Mouse (Mus musculus) layer of hippocampus, postnatal 14 days (tissue): ENCODE measurements around the gene Rab11a. TPM values are rescaled to one million over a fixed set of nuclear protein-coding genes. Genes with fewer than 3 reads are reported as not detected.
"Not testable (repeated sequence)": the region's sequence is repeated elsewhere in the genome, so short reads cannot be mapped to it uniquely, and the experiment has no call there.

Experiments
- DNase-seq, 2 experiments: peaks; one replicate each; pipeline ENCODE4 v3.0.0; 2021 to 2022; ENCODE audit warnings: low spot score in 2 of 2, mixed read lengths in 1 of 2
- total RNA-seq, 2 experiments: library from RNA; stranded (reverse); gene quantifications; 2 replicates each; pipeline ENCODE4 v1.2.3; 2021

The Rab11a gene
- total RNA-seq, 2 experiments from 2014 or later = 318 to 321 TPM

- DNase-seq = no peak
Measured at GRCm38 (mm10) chr9:64749314-64749713, 11.8 kb upstream of the Rab11a start.

GRCm38 (mm10) chr9:64747735-64748134 lies 10.2 kb upstream of the Rab11a start:
- no peak for DNase-seq

GRCm38 (mm10) chr9:64742453-64742852 lies 4.9 kb upstream of the Rab11a start:
- DNase-seq = no peak

GRCm38 (mm10) chr9:64739001-64739400 lies 1.4 kb upstream of the Rab11a start:
- DNase-seq = no peak

GRCm38 (mm10) chr9:64736639-64737405 lies 736 bp downstream of the Rab11a start:
- DNase-seq = peak; percentile 52 to 59

- no peak for DNase-seq
Measured at GRCm38 (mm10) chr9:64736076-64736638, 1.4 kb downstream of the Rab11a start.

GRCm38 (mm10) chr9:64734992-64735391 lies 2.6 kb downstream of the Rab11a start:
- DNase-seq = not testable (repeated sequence)

GRCm38 (mm10) chr9:64734166-64734565 lies 3.4 kb downstream of the Rab11a start:
- DNase-seq = no peak

GRCm38 (mm10) chr9:64731029-64731560 lies 6.5 kb downstream of the Rab11a start:
- DNase-seq = no peak

- no peak for DNase-seq
Measured at GRCm38 (mm10) chr9:64726454-64726853, 11.1 kb downstream of the Rab11a start.

- no peak for DNase-seq
Measured at GRCm38 (mm10) chr9:64719526-64720163, 17.9 kb downstream of the Rab11a start.

GRCm38 (mm10) chr9:64710291-64710690 lies 27.3 kb downstream of the Rab11a start:
- DNase-seq = not testable (repeated sequence)

- no peak for DNase-seq
Measured at GRCm38 (mm10) chr9:64704073-64704840, 33.3 kb downstream of the Rab11a start.

- no peak for DNase-seq
Measured at GRCm38 (mm10) chr9:64703420-64703965, 34.1 kb downstream of the Rab11a start.

GRCm38 (mm10) chr9:64702937-64703336 lies 34.6 kb downstream of the Rab11a start:
- no peak for DNase-seq

- no peak for DNase-seq
Measured at GRCm38 (mm10) chr9:64702391-64702790, 35.2 kb downstream of the Rab11a start.

- DNase-seq = peak in 1 of 2 experiments; percentile 44
Measured at GRCm38 (mm10) chr9:64701651-64702050, 35.9 kb downstream of the Rab11a start.

GRCm38 (mm10) chr9:64700451-64701311 lies 36.9 kb downstream of the Rab11a start:
- DNase-seq = no peak

- no peak for DNase-seq
Measured at GRCm38 (mm10) chr9:64698586-64698985, 39.0 kb downstream of the Rab11a start.

- DNase-seq = no peak
Measured at GRCm38 (mm10) chr9:64697677-64698076, 39.9 kb downstream of the Rab11a start.
